Mouse (Mus musculus): ENCODE results near the gene Crym.

Gene Crym

GRCm38 (mm10) chr7:120201771-120202170, at the start of gene Crym:
Gene Crym, minus strand, starts transcription at chr7:120202111.
- no peak for DNase-seq (ENCODE audit: low read depth)

- DNase-seq (ENCODE audit: low read depth): peak; percentile 18
Measured at GRCm38 (mm10) chr7:120241092-120241491, 39.2 kb upstream of the Crym start.

GRCm38 (mm10) chr7:120228541-120228940, 26.6 kb upstream of the Crym start:
- DNase-seq (ENCODE audit: low read depth): no peak

- DNase-seq (ENCODE audit: low read depth): peak; percentile 26
Measured at GRCm38 (mm10) chr7:120205989-120206388, 4.1 kb upstream of the Crym start.

GRCm38 (mm10) chr7:120203789-120204188, 1.9 kb upstream of the Crym start, which contains the start of gene Abca14:
Gene Abca14, plus strand, starts transcription at chr7:120203961.
- DNase-seq (ENCODE audit: low read depth): no peak

DNA sequence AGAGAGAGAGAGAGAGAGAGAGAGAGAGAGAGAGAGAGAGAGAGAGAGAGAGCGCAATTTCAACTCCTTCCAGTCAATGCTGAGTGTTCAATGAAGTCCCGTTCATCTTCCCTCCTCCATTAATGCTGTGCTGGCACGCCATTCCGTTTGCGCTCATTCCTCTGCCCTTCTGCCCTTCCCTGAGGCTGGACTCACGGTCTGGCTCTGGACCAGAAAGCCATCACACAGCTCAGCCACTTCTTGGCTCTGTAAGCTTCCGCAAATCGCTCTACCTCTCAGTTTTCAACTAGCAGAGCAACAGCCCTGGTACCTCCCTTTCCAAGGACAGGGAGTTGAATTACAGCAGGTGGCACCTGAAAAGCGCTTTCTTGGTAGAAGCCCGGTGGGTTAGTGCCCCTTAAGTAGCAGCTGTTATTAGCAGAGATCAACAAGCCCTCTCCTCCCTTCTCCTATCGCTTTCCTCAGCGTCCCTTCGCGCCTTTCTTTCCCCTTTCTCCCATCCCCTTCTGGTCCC, 623 bp downstream of the Crym start:
- DNase-seq (ENCODE audit: low read depth): no peak

GRCm38 (mm10) chr7:120195207-120195606, 6.7 kb downstream of the Crym start:
- no peak for DNase-seq (ENCODE audit: low read depth)

- DNase-seq (ENCODE audit: low read depth): no peak
Measured at GRCm38 (mm10) chr7:120192816-120193215, 9.1 kb downstream of the Crym start.

DNA sequence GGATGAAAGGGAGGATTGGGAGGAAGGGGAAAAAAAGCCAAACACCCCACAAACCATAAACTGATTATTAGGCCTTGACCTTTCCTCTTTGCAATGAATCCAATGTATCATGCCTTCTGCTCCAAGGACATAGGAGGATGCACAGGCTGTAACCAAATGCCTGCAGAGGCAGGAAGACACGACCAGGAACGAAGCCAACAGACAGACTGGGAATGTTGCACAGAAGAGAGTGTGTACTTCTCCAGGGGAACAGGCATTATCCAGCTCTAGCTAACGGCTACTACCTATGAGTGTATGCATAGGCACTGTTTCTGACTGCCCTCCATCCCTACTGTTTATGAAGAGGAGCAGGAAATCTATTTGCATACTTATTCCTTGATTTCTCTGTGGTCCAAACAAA, 9.7 kb downstream of the Crym start:
- DNase-seq (ENCODE audit: low read depth): no peak

- no peak for DNase-seq (ENCODE audit: low read depth)
Measured at GRCm38 (mm10) chr7:120190150-120190665, 11.7 kb downstream of the Crym start.

- no peak for DNase-seq (ENCODE audit: low read depth)
Measured at GRCm38 (mm10) chr7:120189369-120190149, 12.4 kb downstream of the Crym start.

- no peak for DNase-seq (ENCODE audit: low read depth)
Measured at GRCm38 (mm10) chr7:120188946-120189345, 13.0 kb downstream of the Crym start.

GRCm38 (mm10) chr7:120182891-120183290, 19.0 kb downstream of the Crym start:
- DNase-seq (ENCODE audit: low read depth): no peak

DNA sequence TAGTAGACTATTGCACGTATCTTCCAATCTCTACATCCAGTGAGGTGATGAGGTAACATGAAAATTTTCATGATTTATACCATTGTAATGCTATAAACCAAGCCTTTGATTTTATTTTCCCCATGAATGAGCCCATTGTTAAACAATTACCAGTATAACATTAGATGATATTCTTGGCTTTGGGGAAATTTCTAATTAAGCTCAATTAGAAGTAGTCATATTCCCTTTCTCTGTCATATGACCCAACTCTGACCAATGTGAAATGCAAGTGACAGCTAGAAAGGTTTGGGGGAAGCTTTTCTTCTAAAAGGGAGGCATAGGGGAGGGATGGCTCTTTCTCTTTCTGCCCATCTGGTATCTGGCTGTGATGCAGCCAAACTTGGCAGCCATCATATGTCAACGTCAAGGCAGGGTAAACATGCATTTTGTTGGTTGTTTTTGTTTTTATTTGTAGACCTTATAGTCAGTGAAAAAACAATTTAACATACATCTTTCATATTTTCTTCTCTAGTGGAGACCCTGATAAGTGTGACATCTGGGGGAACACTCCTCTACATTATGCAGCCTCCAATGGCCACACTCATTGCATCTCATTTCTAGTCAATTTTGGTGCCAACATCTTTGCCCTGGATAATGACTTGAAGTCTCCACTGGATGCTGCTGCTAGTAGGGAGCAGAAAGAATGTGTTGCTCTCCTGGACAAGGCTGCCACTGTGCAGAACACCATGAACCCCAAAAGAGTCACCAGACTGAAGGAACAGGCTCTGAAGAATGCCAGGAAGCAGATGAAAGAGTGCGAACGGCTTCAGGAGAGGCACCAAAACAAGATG, 20.3 kb downstream of the Crym start:
- DNase-seq (ENCODE audit: low read depth): no peak

DNA sequence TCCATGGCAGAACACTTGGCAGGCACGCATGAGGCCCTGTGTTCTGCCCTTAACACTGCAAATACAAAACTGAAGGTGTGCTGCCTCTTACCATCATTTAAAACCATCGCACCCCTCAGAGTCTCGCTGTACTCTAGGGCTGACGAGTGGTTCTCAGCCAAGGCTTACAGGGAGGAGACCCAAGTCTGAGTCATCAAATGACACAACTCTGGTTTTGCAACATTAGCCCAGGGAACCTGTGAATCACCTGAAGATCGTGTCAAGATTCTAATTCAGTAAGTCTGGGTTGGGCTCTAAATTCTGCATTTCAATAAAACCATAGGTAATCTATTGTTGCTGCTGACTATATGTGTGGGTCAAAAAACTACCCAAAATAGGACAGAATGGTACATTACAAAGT, 21.4 kb downstream of the Crym start:
- peak; percentile 12 for DNase-seq (ENCODE audit: low read depth)

DNA sequence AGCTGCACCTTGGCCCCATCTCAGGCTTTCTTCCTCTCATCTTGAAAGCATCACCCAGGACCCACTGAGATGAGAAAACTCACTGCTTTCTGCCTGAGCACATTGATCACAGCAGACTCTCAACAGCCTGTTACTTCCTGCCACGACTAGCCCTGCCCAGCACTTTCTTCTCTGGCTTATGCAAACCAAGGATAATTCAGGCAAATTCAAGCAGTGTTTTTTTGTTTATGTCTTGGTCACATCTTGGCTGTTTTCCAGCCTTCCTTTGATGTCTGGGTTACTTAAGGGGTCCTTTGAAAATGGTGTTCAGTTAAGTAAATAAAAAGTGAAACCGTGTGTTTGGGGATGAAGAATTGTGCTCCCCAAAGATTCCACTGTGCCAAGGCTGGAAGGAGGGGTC, 23.0 kb downstream of the Crym start:
- DNase-seq (ENCODE audit: low read depth): no peak

DNA sequence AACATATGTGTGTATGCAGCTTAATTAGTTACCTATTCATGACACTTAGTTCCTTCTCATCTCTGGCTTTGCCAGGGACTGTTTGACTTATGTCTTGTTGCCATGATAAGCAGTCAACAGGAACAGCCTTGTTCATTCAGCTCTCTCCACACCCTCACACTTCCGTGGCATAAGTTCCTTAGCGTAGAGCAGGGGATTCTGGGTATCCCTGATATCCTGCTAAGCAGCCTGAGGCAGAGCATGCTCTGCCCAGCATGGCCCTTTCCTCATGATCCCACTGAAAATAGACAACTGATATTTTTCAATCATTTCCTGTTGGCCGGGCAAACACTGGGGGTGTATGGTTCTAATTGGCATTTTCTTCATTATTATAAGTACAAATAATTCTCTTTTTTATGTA, 24.3 kb downstream of the Crym start:
- DNase-seq (ENCODE audit: low read depth): no peak

- no peak for DNase-seq (ENCODE audit: low read depth)
Measured at GRCm38 (mm10) chr7:120174723-120175504, 27.0 kb downstream of the Crym start.

DNA sequence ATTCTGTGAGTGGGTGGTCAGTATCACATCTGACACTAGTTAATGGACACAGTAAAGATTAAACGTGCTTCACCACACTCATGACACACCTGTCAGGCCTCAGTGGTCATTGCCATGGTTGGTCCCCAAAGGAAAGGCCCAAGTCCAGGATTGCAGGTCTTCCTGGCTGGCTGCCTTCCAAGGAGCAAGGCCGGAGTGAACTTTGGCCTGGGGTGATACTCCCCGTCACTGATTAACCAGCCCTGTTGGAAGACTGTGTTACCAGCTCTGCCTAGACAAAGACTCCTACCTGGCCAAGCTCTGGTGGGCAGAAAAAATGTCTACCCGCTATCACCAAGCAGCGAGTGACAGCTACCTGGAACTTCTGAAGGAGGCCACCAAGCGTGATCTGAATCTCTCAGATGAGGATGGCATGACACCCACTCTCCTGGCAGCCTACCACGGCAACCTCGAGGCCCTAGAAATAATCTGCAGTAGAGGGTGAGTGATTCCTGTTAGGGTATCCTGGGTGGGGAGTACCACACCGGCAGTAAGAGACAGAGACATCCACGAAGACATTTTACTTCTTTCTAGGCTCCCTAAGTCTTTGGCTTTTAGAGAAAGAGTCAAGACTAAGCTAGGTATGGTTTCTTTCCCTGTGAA, 28.2 kb downstream of the Crym start, which contains the start of gene Anks4b:
Gene Anks4b (plus strand): TSS at position 256 of the 642 bp plus-strand sequence.
- no peak for DNase-seq (ENCODE audit: low read depth)

GRCm38 (mm10) chr7:120172188-120172700, 29.7 kb downstream of the Crym start:
- no peak for DNase-seq (ENCODE audit: low read depth)

All from 416B (cell line).